Comparison of ENCODE assay signal across 17 mouse cellular contexts in genomic region chr9:37519995-37520394, GRCm38 (mm10). TPM values are rescaled to one million over a fixed set of nuclear protein-coding genes. Genes with fewer than 3 reads are reported as not detected.
"Had no signal": no experiment of that assay in that cellular context is flagged by ENCODE, and none has a peak within 500 bp of the region (broad histone marks: within the 10 kb centered on the region; RNA-seq: fewer than 3 reads in every experiment).

No protein-coding gene starts in this region.

- DNase-seq: kidney, postnatal 36 days; liver, embryonic 13.5 days; lung, adult 2 months; lung, postnatal 14 days; lung, postnatal 4 days; midbrain, embryonic 14.5 days; right cerebral cortex, postnatal 14 days; right cerebral cortex, postnatal 4 days; thymus, adult 2 months; thymus, postnatal 14 days; thymus, postnatal 4 days had no signal

- H3K4me2 ChIP-seq: liver, embryonic 13.5 days; midbrain, embryonic 11.5 days had no signal

- H3K4me3 ChIP-seq: liver, embryonic 13.5 days had no signal

- H3K27ac ChIP-seq: kidney, postnatal 0 days; liver, embryonic 13.5 days; stomach, postnatal 0 days had no signal

- H3K27me3 ChIP-seq: liver, embryonic 13.5 days had no signal

- H3K9me3 ChIP-seq: liver, embryonic 13.5 days had no signal

- H3K9ac ChIP-seq: liver, embryonic 13.5 days had no signal

RNA-seq across cellular contexts. Expression of gene Vsig2, which starts 19.1 kb away (rescaled TPM):
- total RNA-seq: megakaryocyte progenitor cell, adult 5-6 weeks; megakaryocyte-erythroid progenitor cell, adult 5-6 weeks had no signal
- polyA plus RNA-seq: midbrain, embryonic 11.5 days; neural tube, embryonic 11.5 days had no signal
